Mouse (Mus musculus) retina, postnatal 7 days (tissue): Measurements from ENCODE around the gene Dok5.

Experiments
- DNase-seq: peaks from one replicate; pipeline ENCODE4 v3.0.0-alpha.2; 2012; ENCODE audit warnings: low read depth, low spot score

Gene Dok5

GRCm38 (mm10) chr2:170857507-170857906 is 125.9 kb downstream of the Dok5 start:
- no peak for DNase-seq

DNA sequence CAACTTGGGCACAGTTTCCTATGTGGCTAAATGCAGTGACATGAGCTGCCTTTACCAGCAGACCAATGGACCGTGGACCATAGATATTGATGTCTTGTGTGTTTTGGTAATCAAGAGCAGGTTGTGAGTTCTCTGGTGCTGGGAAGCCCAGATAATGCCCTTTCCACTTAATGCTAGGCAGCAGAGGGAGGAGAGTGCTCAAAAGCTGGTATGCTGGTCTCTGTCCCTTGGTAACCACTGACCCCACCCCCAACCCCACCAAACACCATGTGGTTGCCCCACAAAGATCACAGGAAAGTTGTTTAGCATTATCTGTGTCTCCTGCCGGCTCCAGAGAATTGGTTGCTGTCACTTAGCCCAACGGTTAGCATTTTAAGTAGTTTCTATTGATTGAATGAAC is 127.0 kb downstream of the Dok5 start:
- DNase-seq, result no peak

DNA sequence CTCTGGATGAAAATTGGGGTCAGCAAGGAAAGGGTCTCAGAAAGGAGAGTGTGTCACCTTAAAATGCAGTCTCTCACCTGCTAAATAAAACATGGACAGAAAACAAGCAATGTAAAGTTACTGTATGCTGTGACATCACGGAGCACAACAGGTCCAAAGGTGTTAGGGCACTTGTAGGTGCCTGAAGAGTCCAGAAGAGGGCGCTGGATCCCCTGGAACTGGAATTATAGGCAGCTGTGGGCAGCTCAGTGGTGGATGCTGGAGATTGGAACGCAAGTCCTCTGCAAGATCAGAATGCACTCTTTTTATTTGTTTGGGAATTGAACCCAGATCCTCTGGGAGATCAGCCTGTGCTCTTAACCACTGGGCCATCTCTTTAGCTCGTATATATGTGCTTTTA is 129.0 kb downstream of the Dok5 start:
- DNase-seq, result no peak

DNA sequence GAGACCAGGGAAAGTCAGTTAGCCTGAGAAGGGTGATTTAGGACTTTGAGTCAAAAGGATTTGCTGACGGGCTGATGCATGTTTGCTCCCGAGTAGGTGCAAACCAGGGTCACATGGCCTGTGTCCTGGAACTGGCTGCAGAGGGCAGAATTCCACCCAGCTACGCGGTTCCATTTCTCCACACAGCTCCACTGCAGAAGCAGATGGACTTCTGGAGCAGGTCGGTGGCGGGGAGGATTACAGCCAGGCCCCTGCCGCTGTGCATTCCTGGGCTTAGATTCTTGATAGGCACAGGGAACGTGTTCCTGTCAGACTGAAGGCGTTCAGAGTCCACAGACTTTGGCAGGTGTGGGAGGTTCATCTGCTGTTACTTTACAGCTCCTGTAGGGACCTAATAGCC is 131.2 kb downstream of the Dok5 start:
- no peak for DNase-seq

GRCm38 (mm10) chr2:170863201-170863600 is 131.6 kb downstream of the Dok5 start:
- DNase-seq, result no peak

DNA sequence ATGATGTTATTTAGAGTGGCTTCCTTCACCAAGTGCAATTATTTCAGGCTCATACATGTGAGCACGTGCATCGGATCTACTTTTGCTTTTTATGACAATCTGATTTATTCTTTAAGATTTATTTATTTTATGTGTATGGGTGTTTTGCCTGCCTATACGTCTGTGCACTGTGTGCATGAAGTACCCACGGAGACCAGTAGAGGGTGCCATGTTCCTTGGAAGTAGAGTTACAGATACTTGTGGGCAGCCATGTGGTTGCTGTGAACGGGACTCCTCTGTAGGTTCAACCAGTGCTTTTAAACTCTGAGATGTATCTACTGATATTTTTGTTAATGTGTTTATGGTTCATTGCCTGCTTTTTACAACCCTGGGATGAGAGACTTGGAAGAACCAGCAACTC is 132.4 kb downstream of the Dok5 start:
- DNase-seq, result no peak

- no peak for DNase-seq
These were observed 133.2 kb downstream of the Dok5 start for GRCm38 (mm10) chr2:170864820-170865219.

- DNase-seq, result no peak
These were observed 139.0 kb downstream of the Dok5 start for GRCm38 (mm10) chr2:170870566-170870965.

- no peak for DNase-seq
These were observed 139.9 kb downstream of the Dok5 start for GRCm38 (mm10) chr2:170871469-170871868.

GRCm38 (mm10) chr2:170873382-170873781 is 141.8 kb downstream of the Dok5 start:
- DNase-seq, result peak; percentile 57

- peak; percentile 72 for DNase-seq
These were observed 145.9 kb downstream of the Dok5 start for GRCm38 (mm10) chr2:170877515-170877914.

DNA sequence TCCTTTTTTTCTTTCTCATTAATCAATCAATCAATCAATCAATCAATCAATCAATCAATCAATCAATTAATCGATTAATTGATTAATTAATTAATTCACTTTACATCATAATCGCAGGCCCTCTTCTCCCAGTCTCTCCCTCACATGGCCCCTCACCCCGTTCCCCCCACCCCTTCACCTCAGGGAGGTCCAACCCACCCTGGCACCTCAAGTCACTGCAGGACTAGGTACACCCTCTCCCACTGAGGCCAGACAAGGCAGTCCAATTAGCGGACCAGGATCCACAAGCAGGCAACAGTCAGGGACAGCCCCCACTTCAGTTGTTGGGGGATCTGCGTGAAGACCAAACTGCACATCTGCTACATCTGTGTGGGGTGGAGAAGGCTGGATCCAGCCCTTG is 146.3 kb downstream of the Dok5 start:
- no peak for DNase-seq

DNA sequence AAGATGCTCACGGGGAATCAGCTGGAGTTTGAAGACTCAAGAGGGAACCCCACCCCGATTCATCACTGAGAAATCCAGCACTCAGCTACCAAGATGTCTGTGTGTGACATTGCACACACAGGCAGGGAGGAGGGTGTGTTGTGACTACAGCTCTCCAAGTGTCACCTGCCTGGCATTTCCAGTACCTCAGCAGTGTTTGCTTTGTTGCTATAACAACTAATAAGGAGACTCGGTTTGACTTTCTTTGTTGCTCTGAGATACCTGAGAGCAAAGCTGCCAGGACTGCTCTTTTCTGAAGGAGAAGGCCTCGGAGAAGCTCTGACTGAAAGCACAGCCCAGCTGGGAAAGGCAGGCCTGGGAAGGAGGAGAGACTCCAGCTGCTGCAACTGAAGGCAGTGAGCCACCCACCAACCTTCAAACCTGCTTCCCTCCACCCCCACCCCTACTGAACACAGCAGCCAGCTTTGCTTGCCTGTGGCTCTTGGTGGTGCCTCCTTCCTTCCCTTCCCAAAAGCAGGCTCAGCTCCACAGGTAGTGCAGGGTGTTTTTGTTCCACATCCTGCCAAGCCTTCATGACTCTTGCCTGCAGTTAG is 152.7 kb downstream of the Dok5 start:
- DNase-seq, result no peak

DNA sequence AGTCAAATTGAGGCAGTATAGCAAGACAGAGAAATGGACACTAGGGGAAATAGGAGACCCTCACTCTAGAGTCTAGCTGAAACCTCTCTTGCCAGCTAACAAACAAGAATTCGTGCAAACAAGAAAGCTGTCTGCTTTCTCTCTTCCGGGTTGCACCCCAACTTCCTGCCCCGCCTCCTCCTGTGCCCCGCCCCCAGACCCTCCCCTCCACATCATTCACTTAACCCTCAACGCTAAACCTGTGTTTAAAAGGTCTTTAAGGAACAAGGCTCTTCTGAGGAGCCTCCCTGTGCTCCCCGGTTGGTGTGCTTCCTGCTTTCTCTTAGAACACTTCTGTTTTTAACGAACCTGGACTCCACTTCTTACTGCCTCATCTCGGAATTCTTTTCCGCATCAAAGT is 156.4 kb downstream of the Dok5 start:
- no peak for DNase-seq

GRCm38 (mm10) chr2:170895096-170895495 is 163.5 kb downstream of the Dok5 start:
- DNase-seq, result no peak

DNA sequence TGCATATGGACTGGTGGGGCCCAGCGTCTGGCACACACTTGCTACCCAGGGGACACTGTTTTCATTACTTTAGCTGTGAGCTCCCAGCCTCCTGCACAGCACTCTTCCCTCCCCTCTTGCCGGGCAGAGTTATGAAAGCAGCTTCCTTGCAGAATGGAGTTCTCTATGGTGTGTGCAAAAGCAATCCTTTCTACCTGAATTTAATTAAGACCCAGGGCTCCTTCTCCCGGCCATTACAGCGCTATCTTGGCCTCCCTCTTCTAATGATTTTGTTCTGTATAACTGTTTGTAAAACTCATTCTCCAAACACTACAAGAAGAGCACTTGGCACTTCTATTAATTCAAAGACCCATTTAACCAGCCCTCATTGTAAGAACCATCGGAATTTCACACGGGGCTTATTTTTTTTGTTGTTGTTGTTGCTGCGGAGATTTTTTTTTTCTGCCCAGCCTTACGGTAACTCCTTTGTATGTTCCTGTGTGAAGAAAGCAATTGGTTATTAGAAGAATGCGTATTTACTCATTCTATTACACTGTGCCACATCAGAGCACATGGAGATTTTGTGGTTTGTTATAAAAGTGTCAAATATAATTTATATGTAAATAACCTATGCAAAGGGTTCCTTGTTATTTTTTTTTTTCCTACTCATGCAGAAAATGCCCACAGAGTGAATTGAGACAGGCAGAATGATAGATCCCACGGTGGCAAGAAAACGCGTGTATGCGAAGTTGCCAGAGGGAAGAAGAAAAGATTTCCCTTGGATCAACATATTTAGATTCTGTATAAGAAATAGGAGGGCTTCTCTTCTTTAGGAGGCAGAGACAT is 170.8 kb downstream of the Dok5 start:
- no peak for DNase-seq

GRCm38 (mm10) chr2:170903029-170903306 is 171.4 kb downstream of the Dok5 start:
- no peak for DNase-seq

GRCm38 (mm10) chr2:170903367-170903766 is 171.8 kb downstream of the Dok5 start:
- DNase-seq, result no peak

DNA sequence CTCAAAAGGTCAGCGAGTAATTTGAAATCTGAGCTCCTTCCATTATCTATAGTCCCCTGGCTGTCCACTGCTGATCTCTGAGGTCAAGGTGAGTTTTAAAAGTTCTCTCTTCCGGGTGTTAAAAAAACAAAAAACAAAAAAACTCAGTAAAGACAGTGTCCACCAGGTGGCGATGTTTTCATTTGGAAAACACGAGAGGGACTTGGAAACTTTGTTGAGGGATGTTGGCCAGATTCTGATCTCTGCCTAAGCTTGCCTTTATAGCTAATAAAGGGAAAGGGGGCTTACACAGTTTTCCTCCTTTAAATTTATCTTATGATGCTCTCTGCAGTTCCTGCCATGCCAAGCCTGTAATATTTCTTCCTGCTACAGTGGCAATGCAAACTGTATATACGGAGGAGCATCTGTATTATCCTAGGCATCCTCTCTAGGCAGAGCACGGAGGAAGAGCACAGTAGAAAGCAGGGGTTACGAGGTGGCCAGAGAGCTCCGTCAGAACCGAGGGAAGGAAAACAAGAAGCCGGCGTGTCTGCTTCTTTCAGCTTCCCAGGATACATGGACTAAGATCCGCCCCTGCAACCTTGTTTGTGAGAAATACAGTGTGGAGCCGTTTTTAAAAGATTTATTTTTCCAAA is 181.1 kb downstream of the Dok5 start:
- peak; percentile 44 for DNase-seq

DNA sequence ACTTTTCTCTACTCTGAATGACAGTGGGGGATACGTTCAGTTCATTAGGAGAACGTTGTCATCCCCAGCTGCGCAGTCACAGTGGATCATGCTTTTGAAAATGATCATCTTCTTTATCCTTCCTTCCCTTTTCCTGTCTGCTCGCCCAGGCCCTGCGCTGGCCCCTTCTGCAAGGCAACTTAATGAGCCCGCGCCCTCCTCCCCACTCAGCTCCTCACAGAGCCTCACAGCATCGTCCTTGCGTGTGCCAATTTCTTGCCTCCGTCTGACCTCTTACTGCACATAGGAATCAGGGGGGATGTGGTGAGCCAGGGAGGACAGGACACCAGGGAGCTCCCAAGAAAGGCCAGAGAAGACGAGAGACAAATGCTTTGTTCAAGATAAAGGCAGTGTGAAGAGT is 182.3 kb downstream of the Dok5 start:
- DNase-seq, result no peak

- no peak for DNase-seq
These were observed 184.0 kb downstream of the Dok5 start for GRCm38 (mm10) chr2:170915646-170916045.

DNA sequence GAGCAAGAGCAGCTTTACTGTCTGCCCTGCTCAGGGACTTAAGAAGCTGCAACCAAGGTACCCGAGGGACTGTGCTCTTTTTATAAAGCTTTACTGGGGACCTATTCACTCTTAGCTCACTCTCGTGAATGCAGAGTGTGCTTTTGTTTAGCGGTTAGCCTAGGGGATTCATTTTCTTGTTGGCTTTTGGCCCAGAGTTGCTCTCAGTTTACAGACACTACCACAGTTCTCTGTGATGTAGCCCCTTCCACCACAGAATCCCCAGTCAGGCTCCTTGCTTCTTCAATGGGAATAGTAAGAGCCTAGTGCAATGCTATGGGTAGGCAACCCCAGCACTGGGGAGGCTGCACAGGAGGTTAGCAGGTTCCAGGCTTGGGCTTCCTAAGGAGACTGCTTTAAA is 190.7 kb downstream of the Dok5 start:
- DNase-seq, result no peak

DNA sequence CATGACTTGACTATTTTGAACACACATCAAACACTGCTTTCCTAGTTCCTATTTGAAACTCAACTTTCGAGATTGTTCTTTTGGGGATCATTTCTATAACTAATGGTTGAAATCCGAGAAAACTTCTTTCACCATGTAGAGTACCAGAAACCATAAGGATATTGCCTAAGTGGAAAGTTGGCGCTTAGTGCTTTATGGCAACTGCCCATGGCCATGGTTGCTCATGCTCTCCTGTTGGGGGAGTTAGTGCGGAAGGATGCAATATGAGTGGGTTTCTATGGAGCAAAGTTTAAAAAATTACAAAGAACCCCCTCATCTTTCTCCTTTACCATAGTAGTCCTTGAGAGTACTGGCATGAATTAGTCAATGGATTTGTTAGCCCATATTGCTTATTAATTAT is 192.5 kb downstream of the Dok5 start:
- no peak for DNase-seq
